Mouse (Mus musculus): ENCODE measurements around the gene Topbp1. TPM values are rescaled to one million over a fixed set of nuclear protein-coding genes. Genes with fewer than 3 reads are reported as not detected.

Topbp1 gene
- 50.9 and 57.7 TPM in 2 replicates for polyA plus RNA-seq (2015; fragmentation: Nextera tagmentation; extraction: Ambion mirVana)

GRCm38 (mm10) chr9:103304927-103305326 is at the start of gene Topbp1, which contains the start of gene 1300017J02Rik:
TSS of gene Topbp1 (plus strand) at chr9:103305215.
TSS of gene 1300017J02Rik (minus strand) at chr9:103305082.
- H3K36me3 ChIP-seq = peaks cover 22% of the 10 kb centered on the region
- H3K27ac ChIP-seq = peak within 1 kb of the TSS; percentile 93
- WGBS = under 1% methylated on average over 49 of the region's 49 CpGs
- no peaks in the 10 kb centered on the region for H3K9me3 ChIP-seq
- H3K4me3 ChIP-seq = peak within 1 kb of the TSS; percentile 81
- peak within 1 kb of the TSS; percentile 81 for H3K9ac ChIP-seq
- peaks cover 4% of the 10 kb centered on the region; the same call in 1 of the 2 replicates for H3K4me1 ChIP-seq
- peak within 1 kb of the TSS; percentile 74 for H3K4me2 ChIP-seq
- ATAC-seq (ENCODE audit: insufficient number of reproducible peaks, low FRiP score, low TSS enrichment, low read depth) = peak; percentile 92
- no peaks in the 10 kb centered on the region for H3K27me3 ChIP-seq

GRCm38 (mm10) chr9:103265778-103266177 is 39.2 kb upstream of the Topbp1 start:
- Histone ChIP-seq H3K4me3 (no peak overlapping the region), H3K9me3 (0 out of 2 replicates have a peak, but pooled peaks cover 4% of the 10 kb centered on the region), H3K4me2 (no peak overlapping the region), H3K27ac (no peak overlapping the region), H3K36me3 (no peaks in the 10 kb centered on the region), H3K27me3 (no peaks in the 10 kb centered on the region; the same call in 1 of the 2 replicates), H3K4me1 (no peaks in the 10 kb centered on the region), H3K9ac (no peak overlapping the region)
- no peak for ATAC-seq (ENCODE audit: insufficient number of reproducible peaks, low FRiP score, low TSS enrichment, low read depth)
- whole genome bisulfite sequencing = 86% methylated on average over 4 of the region's 4 CpGs

- Histone ChIP-seq H3K9me3 (no peaks in the 10 kb centered on the region), H3K4me3 (no peak overlapping the region), H3K9ac (no peak overlapping the region), H3K4me1 (no peaks in the 10 kb centered on the region), H3K27ac (no peak overlapping the region), H3K27me3 (no peaks in the 10 kb centered on the region), H3K4me2 (no peak overlapping the region), H3K36me3 (no peaks in the 10 kb centered on the region)
- WGBS = 12% methylated on average over 4 of the region's 4 CpGs
- ATAC-seq (ENCODE audit: insufficient number of reproducible peaks, low FRiP score, low TSS enrichment, low read depth) = no peak
Measured at GRCm38 (mm10) chr9:103271104-103271503, 33.9 kb upstream of the Topbp1 start.

GRCm38 (mm10) chr9:103274819-103275218 is 30.2 kb upstream of the Topbp1 start:
- no peak overlapping the region for H3K27ac ChIP-seq

GRCm38 (mm10) chr9:103275676-103276075 is 29.3 kb upstream of the Topbp1 start:
- 66% methylated on average over 1 of the region's 1 CpGs for WGBS
- Histone ChIP-seq H3K4me3 (no peak overlapping the region), H3K36me3 (no peaks in the 10 kb centered on the region), H3K27me3 (no peaks in the 10 kb centered on the region), H3K4me2 (no peak overlapping the region), H3K9ac (no peak overlapping the region), H3K27ac (no peak overlapping the region), H3K4me1 (no peaks in the 10 kb centered on the region), H3K9me3 (no peaks in the 10 kb centered on the region)
- no peak for ATAC-seq (ENCODE audit: insufficient number of reproducible peaks, low FRiP score, low TSS enrichment, low read depth)

More at GRCm38 (mm10) chr9:103274819-103275218, 30.2 kb upstream of the Topbp1 start:
- WGBS = 66% methylated on average over 8 of the region's 8 CpGs
- Histone ChIP-seq H3K27me3 (no peaks in the 10 kb centered on the region), H3K4me1 (no peaks in the 10 kb centered on the region), H3K4me2 (no peak overlapping the region), H3K4me3 (no peak overlapping the region), H3K9me3 (no peaks in the 10 kb centered on the region), H3K36me3 (no peaks in the 10 kb centered on the region), H3K9ac (no peak overlapping the region)
- ATAC-seq (ENCODE audit: insufficient number of reproducible peaks, low FRiP score, low TSS enrichment, low read depth) = no peak

- Histone ChIP-seq H3K4me2 (no peak overlapping the region), H3K36me3 (no peaks in the 10 kb centered on the region), H3K4me3 (no peak overlapping the region), H3K27me3 (no peaks in the 10 kb centered on the region), H3K9ac (no peak overlapping the region), H3K27ac (no peak overlapping the region), H3K4me1 (no peaks in the 10 kb centered on the region), H3K9me3 (no peaks in the 10 kb centered on the region)
- ATAC-seq (ENCODE audit: insufficient number of reproducible peaks, low FRiP score, low TSS enrichment, low read depth) = no peak
- WGBS = 80% methylated on average over 6 of the region's 6 CpGs
Measured at GRCm38 (mm10) chr9:103276876-103277275, 28.1 kb upstream of the Topbp1 start.

GRCm38 (mm10) chr9:103286396-103286795 is 18.6 kb upstream of the Topbp1 start:
- Histone ChIP-seq H3K9ac (no peak overlapping the region), H3K27me3 (no peaks in the 10 kb centered on the region), H3K9me3 (no peaks in the 10 kb centered on the region), H3K27ac (no peak overlapping the region), H3K4me2 (no peak overlapping the region), H3K36me3 (no peaks in the 10 kb centered on the region), H3K4me1 (no peaks in the 10 kb centered on the region), H3K4me3 (no peak overlapping the region)
- no peak for ATAC-seq (ENCODE audit: insufficient number of reproducible peaks, low FRiP score, low TSS enrichment, low read depth)
- WGBS = 45% methylated on average over 4 of the region's 4 CpGs

GRCm38 (mm10) chr9:103286901-103287422 is 18.1 kb upstream of the Topbp1 start:
- ATAC-seq (ENCODE audit: insufficient number of reproducible peaks, low FRiP score, low TSS enrichment, low read depth) = no peak
- H3K4me2 ChIP-seq = no peak overlapping the region
- no peaks in the 10 kb centered on the region for H3K9me3 ChIP-seq
- no peak overlapping the region for H3K4me3 ChIP-seq
- H3K27ac ChIP-seq = no peak overlapping the region
- H3K36me3 ChIP-seq = no peaks in the 10 kb centered on the region
- WGBS = 73% methylated on average over 13 of the region's 13 CpGs
- no peaks in the 10 kb centered on the region for H3K4me1 ChIP-seq
- no peak overlapping the region for H3K9ac ChIP-seq
- H3K27me3 ChIP-seq = no peaks in the 10 kb centered on the region

GRCm38 (mm10) chr9:103287840-103288488 is 17.1 kb upstream of the Topbp1 start:
- Histone ChIP-seq H3K27ac (no peak overlapping the region), H3K27me3 (no peaks in the 10 kb centered on the region), H3K4me3 (no peak overlapping the region), H3K4me2 (no peak overlapping the region), H3K4me1 (no peaks in the 10 kb centered on the region), H3K36me3 (no peaks in the 10 kb centered on the region), H3K9ac (no peak overlapping the region), H3K9me3 (no peaks in the 10 kb centered on the region)
- no peak for ATAC-seq (ENCODE audit: insufficient number of reproducible peaks, low FRiP score, low TSS enrichment, low read depth)
- WGBS = 81% methylated on average over 19 of the region's 19 CpGs

GRCm38 (mm10) chr9:103288489-103289180 is 16.4 kb upstream of the Topbp1 start:
- Histone ChIP-seq H3K4me2 (no peak overlapping the region), H3K4me1 (no peaks in the 10 kb centered on the region), H3K4me3 (no peak overlapping the region), H3K36me3 (no peaks in the 10 kb centered on the region), H3K9ac (no peak overlapping the region), H3K27ac (no peak overlapping the region), H3K9me3 (no peaks in the 10 kb centered on the region), H3K27me3 (no peaks in the 10 kb centered on the region)
- 87% methylated on average over 13 of the region's 13 CpGs for WGBS
- ATAC-seq (ENCODE audit: insufficient number of reproducible peaks, low FRiP score, low TSS enrichment, low read depth) = no peak

GRCm38 (mm10) chr9:103294507-103294906 is 10.5 kb upstream of the Topbp1 start:
- Histone ChIP-seq H3K4me3 (no peak overlapping the region), H3K36me3 (no peaks in the 10 kb centered on the region), H3K4me1 (no peaks in the 10 kb centered on the region), H3K9ac (no peak overlapping the region), H3K27me3 (no peaks in the 10 kb centered on the region), H3K9me3 (no peaks in the 10 kb centered on the region), H3K27ac (no peak overlapping the region), H3K4me2 (no peak overlapping the region)
- ATAC-seq (ENCODE audit: insufficient number of reproducible peaks, low FRiP score, low TSS enrichment, low read depth) = no peak
- 90% methylated on average over 2 of the region's 2 CpGs for WGBS

- H3K27me3 ChIP-seq = no peaks in the 10 kb centered on the region
- no peaks in the 10 kb centered on the region for H3K4me1 ChIP-seq
- no peaks in the 10 kb centered on the region for H3K9me3 ChIP-seq
- H3K4me2 ChIP-seq = no peak overlapping the region
- WGBS = 93% methylated on average over 8 of the region's 8 CpGs
- H3K4me3 ChIP-seq = no peak overlapping the region
- ATAC-seq (ENCODE audit: insufficient number of reproducible peaks, low FRiP score, low TSS enrichment, low read depth) = no peak
- no peaks in the 10 kb centered on the region for H3K36me3 ChIP-seq
- H3K9ac ChIP-seq = no peak overlapping the region
- no peak overlapping the region for H3K27ac ChIP-seq
Measured at GRCm38 (mm10) chr9:103301086-103301485, 3.9 kb upstream of the Topbp1 start.
